Mouse (Mus musculus): ENCODE measurements around the gene Unc119b. TPM values are rescaled to one million over a fixed set of nuclear protein-coding genes. Genes with fewer than 3 reads are reported as not detected.
"Not testable (repeated sequence)": the region's sequence is repeated elsewhere in the genome, so short reads cannot be mapped to it uniquely, and the experiment has no call there.

The Unc119b gene
- total and polyA plus RNA-seq, 3 experiments, result 12.5 to 32.8 (median 14.3) TPM

GRCm38 (mm10) chr5:115165895-115166814, 31.4 kb upstream of the Unc119b start:
- Histone ChIP-seq H3K36me3 (replicated peaks) (no peaks in the 10 kb centered on the region), H3K4me3 (ENCODE audit: low read depth, low read length) (no peak overlapping the region), H3K9me3 (replicated peaks) (no peaks in the 10 kb centered on the region), H3K27me3 (ENCODE audit: insufficient read depth, low read length) (peaks cover 8% of the 10 kb centered on the region; the same call in 1 of the 2 replicates), H3K4me1 (ENCODE audit: insufficient read depth, low read depth, low read length) (peaks cover 47% of the 10 kb centered on the region)
- DNase-seq (ENCODE audit: low spot score) (no peak), ATAC-seq (ENCODE audit: extremely low read depth, insufficient number of reproducible peaks, low FRiP score, poor library complexity, severe bottlenecking) (no peak)
- TF ChIP-seq TAL1 (conservative IDR thresholded peaks at IDR 0.05; ENCODE audit: low read depth, low read length), result no peak
- TF ChIP-seq POLR2AphosphoS5 (IDR thresholded peaks at IDR 0.05; ENCODE audit: insufficient replicate concordance, low read depth, low read length), result no peak
- no peak for TF ChIP-seq GATA2 (IDR thresholded peaks at IDR 0.05; ENCODE audit: borderline replicate concordance, low read depth, low read length)
- TF ChIP-seq GATA1 (IDR thresholded peaks at IDR 0.05; ENCODE audit: borderline replicate concordance, low read length), result no peak

DNA sequence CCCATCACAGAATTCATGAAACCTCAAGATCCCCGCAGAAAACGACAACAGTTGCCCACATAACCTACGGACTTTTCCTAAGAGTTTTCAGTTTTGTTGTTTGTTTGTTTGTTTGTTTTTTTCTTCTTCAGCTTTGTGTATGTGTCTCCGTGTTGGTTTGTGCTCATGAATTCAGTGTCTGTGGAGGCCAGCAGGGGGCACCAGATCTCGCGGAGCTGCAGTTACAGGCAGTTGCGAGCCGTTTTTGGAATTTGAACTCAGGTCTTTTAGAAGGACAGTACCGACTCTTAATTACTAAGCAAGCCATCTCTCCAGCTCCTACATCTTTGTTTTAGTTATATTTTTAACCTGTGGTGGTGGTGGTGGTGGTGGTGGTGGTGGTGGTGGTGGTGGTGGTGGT, 30.6 kb upstream of the Unc119b start:
- Histone ChIP-seq H3K4me1 (ENCODE audit: insufficient read depth, low read depth, low read length) (peaks cover 55% of the 10 kb centered on the region), H3K4me3 (ENCODE audit: low read depth, low read length) (no peak overlapping the region), H3K9me3 (replicated peaks) (no peaks in the 10 kb centered on the region), H3K27me3 (ENCODE audit: insufficient read depth, low read length) (peaks cover 6% of the 10 kb centered on the region; the same call in 1 of the 2 replicates), H3K36me3 (replicated peaks) (no peaks in the 10 kb centered on the region)
- no peak for DNase-seq (ENCODE audit: low spot score)
- no peak for ATAC-seq (ENCODE audit: extremely low read depth, insufficient number of reproducible peaks, low FRiP score, poor library complexity, severe bottlenecking)
- TF ChIP-seq CTCF (IDR thresholded peaks at IDR 0.05; ENCODE audit: low read depth, low read length) (no peak), POLR2AphosphoS5 (IDR thresholded peaks at IDR 0.05; ENCODE audit: insufficient replicate concordance, low read depth, low read length) (no peak), GATA1 (IDR thresholded peaks at IDR 0.05; ENCODE audit: borderline replicate concordance, low read length) (no peak), GATA2 (IDR thresholded peaks at IDR 0.05; ENCODE audit: borderline replicate concordance, low read depth, low read length) (no peak), TAL1 (conservative IDR thresholded peaks at IDR 0.05; ENCODE audit: low read depth, low read length) (no peak)

- H3K36me3 ChIP-seq (replicated peaks); DNase-seq (ENCODE audit: low spot score); H3K9me3 ChIP-seq (replicated peaks); ATAC-seq (ENCODE audit: extremely low read depth, insufficient number of reproducible peaks, low FRiP score, poor library complexity, severe bottlenecking); H3K4me3 ChIP-seq (ENCODE audit: low read depth, low read length); H3K27me3 ChIP-seq (ENCODE audit: insufficient read depth, low read length): not testable (repeated sequence)
- peaks cover 64% of the 10 kb centered on the region for H3K4me1 ChIP-seq (ENCODE audit: insufficient read depth, low read depth, low read length)
These were observed 29.7 kb upstream of the Unc119b start for GRCm38 (mm10) chr5:115164446-115164845.

- DNase-seq (ENCODE audit: low spot score) (no peak), ATAC-seq (ENCODE audit: extremely low read depth, insufficient number of reproducible peaks, low FRiP score, poor library complexity, severe bottlenecking) (no peak)
- Histone ChIP-seq H3K4me3 (ENCODE audit: low read depth, low read length) (no peak overlapping the region), H3K4me1 (ENCODE audit: insufficient read depth, low read depth, low read length) (peaks cover 70% of the 10 kb centered on the region), H3K27me3 (ENCODE audit: insufficient read depth, low read length) (no peaks in the 10 kb centered on the region), H3K36me3 (replicated peaks) (no peaks in the 10 kb centered on the region), H3K9me3 (replicated peaks) (no peaks in the 10 kb centered on the region)
- TF ChIP-seq TAL1 (conservative IDR thresholded peaks at IDR 0.05; ENCODE audit: low read depth, low read length) (no peak), GATA1 (IDR thresholded peaks at IDR 0.05; ENCODE audit: borderline replicate concordance, low read length) (no peak), POLR2AphosphoS5 (IDR thresholded peaks at IDR 0.05; ENCODE audit: insufficient replicate concordance, low read depth, low read length) (no peak), CTCF (IDR thresholded peaks at IDR 0.05; ENCODE audit: low read depth, low read length) (no peak), GATA2 (IDR thresholded peaks at IDR 0.05; ENCODE audit: borderline replicate concordance, low read depth, low read length) (no peak)
These were observed 28.8 kb upstream of the Unc119b start for GRCm38 (mm10) chr5:115163563-115163962.

DNA sequence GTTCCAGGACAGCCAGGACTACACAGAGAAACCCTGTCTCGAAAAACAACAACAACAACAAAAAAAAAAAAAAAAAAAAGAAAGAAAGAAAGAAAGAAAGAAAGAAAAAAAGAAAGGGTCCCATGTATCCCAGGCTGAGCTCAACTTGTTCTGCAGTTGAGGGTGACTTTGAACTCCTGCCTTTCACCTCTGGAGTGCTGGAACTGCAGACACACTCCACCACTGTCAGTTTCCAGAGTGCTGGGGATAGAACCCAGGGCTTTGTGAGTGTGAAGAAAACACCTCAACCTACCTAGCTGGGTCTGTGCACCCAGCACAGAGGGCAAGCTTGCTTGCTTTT, 27.1 kb upstream of the Unc119b start:
- H3K4me1 ChIP-seq (ENCODE audit: insufficient read depth, low read depth, low read length), result peaks cover 66% of the 10 kb centered on the region
- not testable (repeated sequence) for H3K4me3 ChIP-seq (ENCODE audit: low read depth, low read length); ATAC-seq (ENCODE audit: extremely low read depth, insufficient number of reproducible peaks, low FRiP score, poor library complexity, severe bottlenecking); H3K9me3 ChIP-seq (replicated peaks); H3K27me3 ChIP-seq (ENCODE audit: insufficient read depth, low read length); H3K36me3 ChIP-seq (replicated peaks); DNase-seq (ENCODE audit: low spot score)

- DNase-seq (ENCODE audit: low spot score), result peak; percentile 67
- Histone ChIP-seq H3K4me3 (ENCODE audit: low read depth, low read length) (peak overlapping the region; percentile 63; the same call in 1 of the 2 replicates), H3K36me3 (replicated peaks) (peaks cover 5% of the 10 kb centered on the region), H3K4me1 (ENCODE audit: insufficient read depth, low read depth, low read length) (peaks cover 62% of the 10 kb centered on the region), H3K9me3 (replicated peaks) (no peaks in the 10 kb centered on the region), H3K27me3 (ENCODE audit: insufficient read depth, low read length) (no peaks in the 10 kb centered on the region)
- ATAC-seq (ENCODE audit: extremely low read depth, insufficient number of reproducible peaks, low FRiP score, poor library complexity, severe bottlenecking), result no peak
- TF ChIP-seq TAL1 (conservative IDR thresholded peaks at IDR 0.05; ENCODE audit: low read depth, low read length) (peak; percentile 27; the same call in 1 of the 2 replicates), POLR2AphosphoS5 (IDR thresholded peaks at IDR 0.05; ENCODE audit: insufficient replicate concordance, low read depth, low read length) (no peak)
These were observed 26.5 kb upstream of the Unc119b start for GRCm38 (mm10) chr5:115161064-115161939.

Measured in G1E (cell line).